Mouse (Mus musculus): Measurements from ENCODE around the gene Fn3krp.
A peak's percentile ranks its signal among the peaks of the same experiment; 100 is the strongest.

Fn3krp gene

DNA sequence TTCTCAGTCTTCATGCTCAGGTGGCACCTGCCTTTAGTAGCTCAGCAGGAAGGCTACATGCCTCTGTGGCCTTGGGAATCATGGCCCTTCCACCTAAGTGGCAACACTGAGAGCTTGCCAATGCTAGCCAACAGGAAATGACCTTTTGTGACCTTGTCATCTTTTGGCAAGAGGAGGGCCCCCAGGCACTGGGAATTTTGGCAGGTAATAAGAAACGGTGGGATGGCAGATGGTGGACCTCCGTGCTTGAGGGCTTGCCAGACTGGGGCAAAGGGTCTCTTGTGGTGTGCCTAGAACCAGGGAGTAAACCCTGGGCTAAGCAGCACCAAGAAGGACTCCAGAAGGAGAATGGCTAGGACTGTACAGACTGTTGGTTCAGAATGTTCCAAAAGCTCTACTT is 20.9 kb downstream of the Fn3krp start:
- no peak for DNase-seq (ENCODE audit: low read depth, low spot score)

DNA sequence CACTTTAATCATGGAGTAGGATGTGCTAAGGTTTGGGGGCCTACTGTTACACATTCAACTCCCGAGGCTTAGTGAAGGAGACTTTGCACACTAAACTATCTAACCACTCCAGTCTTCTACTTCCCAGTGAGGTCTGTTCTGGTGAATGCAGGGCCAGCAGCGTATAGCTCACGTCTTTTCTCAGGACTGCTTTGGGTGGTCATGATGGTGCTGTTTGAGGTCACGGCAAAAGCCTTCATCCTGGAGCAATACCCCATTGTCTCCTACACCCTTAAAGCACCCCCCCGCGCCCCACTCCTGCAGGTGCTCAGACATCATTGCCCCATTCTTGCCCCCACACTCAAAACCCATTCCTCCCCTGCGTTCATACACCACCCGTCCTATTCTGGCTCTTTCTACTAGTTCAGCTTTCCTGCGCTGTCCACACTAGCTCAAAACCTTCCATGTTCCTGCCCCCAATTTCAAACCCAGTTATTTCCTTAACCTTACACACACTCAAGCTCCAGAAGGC is 30.1 kb downstream of the Fn3krp start:
- no peak for DNase-seq (ENCODE audit: low read depth, low spot score)

DNA sequence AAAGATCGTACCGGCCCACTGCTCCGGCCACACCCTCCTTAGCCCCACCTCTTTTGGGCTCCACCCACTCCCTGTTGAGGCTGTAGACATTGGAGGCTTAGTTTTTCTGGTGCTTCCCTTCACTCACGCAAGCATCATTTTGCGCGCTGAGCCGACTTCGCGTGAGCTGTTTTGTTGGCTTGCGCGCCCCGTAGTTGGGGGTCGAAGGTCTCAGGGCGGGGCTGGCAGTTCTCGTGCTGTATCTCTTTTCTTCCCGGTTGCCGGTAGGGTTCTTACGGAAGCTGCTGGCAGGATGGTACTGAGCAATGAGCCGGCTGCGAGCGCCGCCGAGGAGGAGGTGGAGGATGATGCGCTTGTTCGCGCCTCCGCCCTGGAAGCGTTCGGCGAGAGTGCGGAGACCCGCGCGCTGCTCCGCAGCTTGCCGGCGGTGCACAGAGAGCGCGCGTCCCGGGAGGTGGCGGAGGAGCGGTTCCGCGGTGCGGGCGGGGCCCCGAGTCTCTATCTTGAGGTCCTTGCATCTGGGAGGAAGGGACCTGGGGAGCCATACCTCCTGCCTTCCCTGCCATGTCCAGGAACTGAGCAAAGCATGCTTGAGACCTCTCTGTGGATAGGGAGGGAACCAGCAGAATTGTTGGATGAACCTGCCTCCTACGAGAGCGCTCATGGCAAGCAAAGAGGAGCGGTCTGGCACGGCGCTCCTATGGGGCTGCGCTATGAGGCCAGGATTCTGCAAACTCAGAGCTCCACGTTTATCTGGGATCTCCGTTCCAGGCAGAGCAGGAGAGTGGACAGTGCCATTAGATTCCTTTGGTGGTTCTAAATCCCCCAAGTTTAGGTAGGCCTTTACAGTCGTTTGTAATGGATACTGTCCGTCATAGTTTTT is 30.8 kb downstream of the Fn3krp start, which contains the start of gene Tbcd:
Gene Tbcd, plus strand, starts transcription at position 197 of the 883 bp plus-strand sequence.
- DNase-seq (ENCODE audit: low read depth, low spot score): peak; percentile 98

DNA sequence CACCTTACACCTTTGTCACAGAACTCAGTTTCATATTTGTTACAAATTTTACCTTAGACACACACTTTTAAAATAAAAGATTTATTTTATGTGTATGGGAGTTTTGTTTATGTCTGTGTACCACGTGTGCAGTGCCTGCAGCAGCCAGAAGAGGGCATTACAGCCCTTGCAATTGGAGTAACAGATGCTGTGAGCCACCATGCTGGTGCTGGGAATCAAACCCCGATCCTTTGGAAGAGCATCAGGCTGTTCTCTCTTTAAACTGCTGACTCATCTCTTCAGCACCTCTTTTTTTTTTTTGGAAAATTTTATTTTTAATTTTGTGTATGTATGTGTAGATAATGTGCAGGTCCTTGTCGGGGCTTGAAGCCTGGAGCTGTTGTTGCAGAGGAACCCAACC is 36.7 kb downstream of the Fn3krp start:
- DNase-seq (ENCODE audit: low read depth, low spot score): no peak

DNA sequence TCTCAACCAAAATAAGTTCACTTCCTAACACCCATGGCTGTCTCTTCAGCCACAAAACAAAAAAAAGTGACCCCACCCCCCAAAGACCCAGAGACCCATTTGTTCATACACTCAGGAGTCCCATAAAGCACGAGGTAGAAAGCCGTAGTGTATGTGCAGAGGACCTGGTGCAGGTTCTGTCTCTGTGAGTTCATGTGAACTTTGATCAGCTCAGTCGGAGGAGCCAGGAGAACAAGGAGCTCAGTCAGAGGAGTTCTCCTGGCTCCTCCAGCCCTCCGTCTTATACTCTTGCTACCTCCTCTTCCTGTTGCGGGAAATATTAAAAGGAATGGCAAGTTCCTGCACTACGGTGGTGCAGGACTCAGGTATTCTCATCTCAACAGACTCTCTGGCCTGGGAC is 46.2 kb downstream of the Fn3krp start:
- no peak for DNase-seq (ENCODE audit: low read depth, low spot score)

DNA sequence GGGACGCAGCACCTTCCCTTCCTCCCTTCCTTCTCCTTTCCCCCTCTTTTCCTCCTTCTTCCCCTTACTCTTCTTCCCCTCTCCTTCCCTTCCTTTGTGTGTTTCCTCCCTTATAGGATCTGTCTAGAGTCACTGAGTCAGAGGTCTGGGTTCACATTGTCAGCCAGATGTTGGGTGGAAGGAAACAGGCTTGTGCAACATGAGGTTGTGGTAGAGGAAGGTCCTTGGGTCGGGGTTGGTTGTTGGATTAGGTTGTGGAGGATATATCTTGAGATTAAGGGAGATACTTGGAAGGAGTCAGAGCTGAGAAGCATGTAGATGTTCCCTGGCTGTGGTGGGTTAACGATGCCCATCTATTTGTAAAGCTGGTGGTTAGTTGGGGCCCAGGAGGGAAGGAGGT is 53.6 kb downstream of the Fn3krp start:
- no peak for DNase-seq (ENCODE audit: low read depth, low spot score)

DNA sequence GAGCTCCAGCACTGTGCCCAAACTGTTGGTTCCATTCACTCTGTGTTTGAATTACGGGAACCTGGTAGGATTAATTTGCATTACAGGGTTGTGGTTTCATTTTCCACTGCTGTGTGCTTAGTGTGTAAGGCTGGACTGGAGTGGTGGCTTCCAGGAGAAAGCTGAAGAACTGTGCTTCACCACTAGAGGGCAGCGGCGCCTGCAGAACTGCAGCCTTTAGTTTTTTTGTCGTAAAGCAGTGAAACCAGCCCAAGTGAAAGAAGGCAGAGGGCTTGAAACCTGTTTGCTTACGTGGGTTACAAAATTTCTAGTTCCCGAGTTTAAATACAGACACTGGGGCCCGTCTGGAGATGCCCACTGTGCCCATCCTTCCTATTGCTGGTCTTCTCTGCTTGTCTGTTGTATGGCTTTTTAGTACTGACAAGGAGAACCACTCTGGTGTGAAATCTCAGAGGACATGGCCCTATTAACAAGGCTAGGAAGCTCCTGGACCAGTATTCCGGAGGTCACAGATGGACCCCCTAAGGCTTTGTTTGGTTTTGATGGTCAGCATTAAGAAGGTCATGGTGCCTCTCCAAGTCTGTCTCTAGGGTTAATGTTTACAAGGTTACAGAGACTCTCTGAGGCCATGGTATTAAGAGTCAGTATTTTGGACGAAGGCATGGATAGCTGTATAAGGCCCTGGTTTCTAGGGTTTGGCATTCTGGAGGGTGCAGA is 54.7 kb downstream of the Fn3krp start:
- DNase-seq (ENCODE audit: low read depth, low spot score): peak; percentile 78

DNA sequence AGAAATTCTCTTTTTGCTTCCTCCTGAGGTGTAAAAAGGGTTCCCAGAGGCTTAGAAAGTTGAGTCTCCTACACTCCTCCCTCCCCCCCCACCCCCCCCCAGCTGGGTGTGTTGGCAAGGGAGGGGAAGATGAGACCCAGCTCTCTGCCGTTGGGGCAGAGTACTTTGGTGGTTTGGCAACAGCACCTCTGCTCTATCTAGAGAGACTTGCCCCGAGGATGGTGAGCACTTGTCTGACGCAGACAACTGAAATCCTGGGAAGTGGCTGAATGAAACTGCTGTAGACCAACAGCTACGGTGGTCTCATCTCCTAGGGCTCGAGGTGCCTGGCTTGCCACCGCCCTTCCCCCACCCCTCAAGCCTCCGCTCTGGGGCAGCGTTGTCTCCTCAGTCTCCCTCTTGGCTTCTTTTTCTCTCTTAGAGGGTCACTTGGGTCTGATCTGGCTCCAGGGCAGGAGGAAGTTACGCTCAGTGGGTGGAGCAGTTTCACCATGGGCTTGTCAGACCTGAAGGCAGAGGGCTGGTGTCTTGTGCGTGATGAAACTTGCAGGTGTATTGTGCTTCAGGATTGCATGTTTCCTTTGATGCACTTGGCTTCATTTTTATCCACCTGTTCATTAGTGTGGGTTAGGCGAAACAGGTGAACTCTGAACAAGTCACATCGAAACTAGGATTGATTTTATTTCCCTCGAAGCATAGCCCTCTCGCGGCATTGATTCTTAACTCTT is 58.4 kb downstream of the Fn3krp start:
- DNase-seq (ENCODE audit: low read depth, low spot score): no peak

All from brain, adult 2 months (tissue).